Mouse (Mus musculus) MEL (cell line): ENCODE results near the gene Rfx1. TPM values are rescaled to one million over a fixed set of nuclear protein-coding genes. Genes with fewer than 3 reads are reported as not detected.

Source experiments
- DNase-seq: peaks from one replicate; pipeline ENCODE4 v3.0.0; 2011; ENCODE audit warnings: low read depth, low spot score
- H3K27ac ChIP-seq: 2 replicates; pipeline ENCODE4 v1.5.1; 2012; ENCODE audit warnings: low read depth, mild to moderate bottlenecking, control low read depth, low read length, moderate library complexity; ENCODE audit not compliant: control insufficient read depth
- H3K27me3 ChIP-seq, 2 experiments: fragments of 150-350 bp in 1 of 2; sonication (generic) in 1 of 2; 2 replicates each; pipeline ENCODE4 v1.6.1; 2012; ENCODE audit warnings: low read length in 2 of 2, mild to moderate bottlenecking in 2 of 2, improper control_type of control experiment in 1 of 2, moderate library complexity in 1 of 2; ENCODE audit not compliant: insufficient read depth in 2 of 2, control insufficient read depth in 1 of 2
- H3K36me3 ChIP-seq, 2 experiments: 2 replicates each; pipeline ENCODE4 v1.6.1; 2012 to 2014; ENCODE audit warnings: low read length in 2 of 2, improper control_type of control experiment in 1 of 2, inconsistent platforms in 1 of 2, mild to moderate bottlenecking in 1 of 2; ENCODE audit not compliant: insufficient read depth in 2 of 2, control insufficient read depth in 1 of 2
- H3K4me1 ChIP-seq, 2 experiments: fragments of 150-350 bp in 1 of 2; sonication (generic) in 1 of 2; 2 replicates each; pipeline ENCODE4 v1.6.1; 2012; ENCODE audit warnings: low read length in 2 of 2, improper control_type of control experiment in 1 of 2, mild to moderate bottlenecking in 1 of 2; ENCODE audit not compliant: insufficient read depth in 2 of 2, control insufficient read depth in 1 of 2
- H3K4me3 ChIP-seq, 2 experiments: fragments of 150-350 bp in 1 of 2; sonication (generic) in 1 of 2; 2 replicates each; pipeline ENCODE4 v1.5.1; 2012; ENCODE audit warnings: low read depth in 2 of 2, low read length in 2 of 2, mild to moderate bottlenecking in 2 of 2, moderate library complexity in 2 of 2, control low read depth in 1 of 2, improper control_type of control experiment in 1 of 2; ENCODE audit not compliant: control insufficient read depth in 1 of 2, insufficient read depth in 1 of 2
- H3K79me2 ChIP-seq: 2 replicates; pipeline ENCODE4 v1.6.1; 2012; ENCODE audit warnings: mild to moderate bottlenecking, low read length, moderate library complexity; ENCODE audit not compliant: control insufficient read depth, poor library complexity, insufficient read depth
- H3K9ac ChIP-seq: 2 replicates; pipeline ENCODE4 v1.6.1; 2012; ENCODE audit warnings: low read depth, mild to moderate bottlenecking, control low read depth, low read length, moderate library complexity; ENCODE audit not compliant: control insufficient read depth, poor library complexity, severe bottlenecking
- H3K9me3 ChIP-seq: fragments of 150-350 bp; sonication (generic); replicated peaks from 2 replicates; pipeline ENCODE4 v1.6.1; 2012; ENCODE audit warnings: mild to moderate bottlenecking, low read length, improper control_type of control experiment, moderate library complexity; ENCODE audit not compliant: insufficient read depth
- CTCF ChIP-seq, 3 experiments: IDR thresholded peaks in 2 of 3; conservative IDR thresholded peaks in 1 of 3; 2 replicates each; pipeline ENCODE4 v1.5.1; 2011 to 2012; ENCODE audit warnings: low read length in 3 of 3, low read depth in 2 of 3, mild to moderate bottlenecking in 2 of 3, improper control_type of control experiment in 1 of 3, inconsistent platforms in 1 of 3, mixed read lengths in 1 of 3, moderate library complexity in 1 of 3; ENCODE audit not compliant: control insufficient read depth in 1 of 3, insufficient read depth in 1 of 3, poor library complexity in 1 of 3, severe bottlenecking in 1 of 3
- ELF1 ChIP-seq: IDR thresholded peaks from 2 replicates; pipeline ENCODE4 v1.6.1; 2014; ENCODE audit warnings: low read depth, mild to moderate bottlenecking, inconsistent platforms, low read length, improper control_type of control experiment, moderate library complexity
- EP300 ChIP-seq, 2 experiments: IDR thresholded peaks; 2 replicates each; pipeline ENCODE4 v1.6.1; 2011; ENCODE audit warnings: improper control_type of control experiment in 2 of 2, low read length in 2 of 2, low read depth in 1 of 2, mild to moderate bottlenecking in 1 of 2
- GATA1 ChIP-seq: IDR thresholded peaks from 2 replicates; pipeline ENCODE4 v1.6.1; 2011; ENCODE audit warnings: low read depth, low read length, improper control_type of control experiment
- KAT2A ChIP-seq: conservative IDR thresholded peaks from 2 replicates; pipeline ENCODE4 v1.6.1; 2012; ENCODE audit warnings: low read depth, low read length, improper control_type of control experiment, inconsistent platforms
- MAX ChIP-seq: IDR thresholded peaks from 2 replicates; pipeline ENCODE4 v1.6.1; 2011; ENCODE audit warnings: low read length, improper control_type of control experiment
- MEF2A ChIP-seq: IDR thresholded peaks from 2 replicates; pipeline ENCODE4 v1.6.1; 2014; ENCODE audit warnings: low read depth, mild to moderate bottlenecking, inconsistent platforms, low read length, improper control_type of control experiment; ENCODE audit not compliant: poor library complexity, insufficient replicate concordance, severe bottlenecking; ENCODE audit errors: extremely low read depth
- MXI1 ChIP-seq: IDR thresholded peaks from 2 replicates; pipeline ENCODE4 v1.6.1; 2011; ENCODE audit warnings: mild to moderate bottlenecking, low read depth, low read length, improper control_type of control experiment
- NELFE ChIP-seq: IDR thresholded peaks from 2 replicates; pipeline ENCODE4 v1.6.1; 2011; ENCODE audit warnings: low read depth, low read length, improper control_type of control experiment
- NRF1 ChIP-seq: IDR thresholded peaks from 2 replicates; pipeline ENCODE4 v1.6.1; 2014; ENCODE audit warnings: low read depth, mild to moderate bottlenecking, inconsistent platforms, low read length, improper control_type of control experiment, moderate library complexity; ENCODE audit not compliant: poor library complexity, insufficient read depth, severe bottlenecking
- RAD21 ChIP-seq: IDR thresholded peaks from 2 replicates; pipeline ENCODE4 v1.6.1; 2011; ENCODE audit warnings: mild to moderate bottlenecking, low read depth, low read length, improper control_type of control experiment
- TBP ChIP-seq: IDR thresholded peaks from 2 replicates; pipeline ENCODE4 v1.8.0; 2011; ENCODE audit warnings: low read depth, low read length, improper control_type of control experiment
- TCF12 ChIP-seq: IDR thresholded peaks from 2 replicates; pipeline ENCODE4 v1.6.1; 2014; ENCODE audit warnings: low read depth, mild to moderate bottlenecking, inconsistent platforms, low read length, improper control_type of control experiment, moderate library complexity
- UBTF ChIP-seq: IDR thresholded peaks from 2 replicates; pipeline ENCODE4 v1.6.1; 2012; ENCODE audit warnings: low read depth, mild to moderate bottlenecking, inconsistent platforms, low read length, improper control_type of control experiment, moderate library complexity, borderline replicate concordance; ENCODE audit not compliant: insufficient read depth
- USF2 ChIP-seq, 2 experiments: IDR thresholded peaks; 2 replicates each; pipeline ENCODE4 v1.6.1; 2011 to 2012; ENCODE audit warnings: improper control_type of control experiment in 2 of 2, low read length in 2 of 2, borderline replicate concordance in 1 of 2, inconsistent platforms in 1 of 2, low read depth in 1 of 2, mild to moderate bottlenecking in 1 of 2; ENCODE audit not compliant: insufficient read depth in 1 of 2
- ZMIZ1 ChIP-seq: IDR thresholded peaks from 2 replicates; pipeline ENCODE4 v1.6.1; 2012; ENCODE audit warnings: low read depth, mild to moderate bottlenecking, inconsistent platforms, low read length, improper control_type of control experiment, moderate library complexity
- polyA plus RNA-seq, 2 experiments: library from polyadenylated mRNA; stranded (reverse) in 1 of 2; unstranded in 1 of 2; fragments of >175 nt in 1 of 2; fragments of >200 nt in 1 of 2; gene quantifications; 2 replicates each; pipeline versions ENCODE4 v1.2.1 to v1.2.4; 2012; ENCODE audit warnings: low replicate concordance in 2 of 2, low read depth in 1 of 2; ENCODE audit not compliant: insufficient read length in 2 of 2, insufficient read depth in 1 of 2, missing spikeins in 1 of 2
- total RNA-seq: library from RNA; depleted of rRNA; stranded (reverse); fragments of 300-350 nt; gene quantifications from 2 replicates; pipeline ENCODE4 v1.2.3, GENCODE M21; 2012

Gene Rfx1
- total and polyA plus RNA-seq, 3 experiments = 3.9 to 10.4 TPM; not detected in 1

DNA sequence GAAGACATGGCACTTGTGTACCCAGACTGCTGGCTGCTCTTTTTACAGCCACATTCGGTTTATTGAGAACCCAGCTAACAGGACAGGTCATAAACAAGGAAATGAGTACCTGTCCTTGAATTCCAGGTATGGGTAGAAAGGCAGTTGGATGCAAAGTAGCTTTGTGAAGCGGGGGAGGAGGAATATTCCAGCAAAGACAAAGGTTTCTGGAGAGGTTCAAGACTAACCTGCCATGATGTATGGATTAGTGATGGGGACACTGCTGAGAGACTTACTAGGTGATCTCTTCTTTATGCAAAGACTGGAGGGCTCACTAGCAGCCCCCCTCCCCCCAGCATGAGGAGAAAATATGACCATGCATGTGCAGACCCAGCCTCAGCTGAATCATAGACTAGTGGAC is 39.0 kb downstream of the Rfx1 start:
- H3K27me3 ChIP-seq = no peaks in the 10 kb centered on the region; a peak in 2 of 4 replicates
- H3K9me3 ChIP-seq = no peaks in the 10 kb centered on the region
- H3K27ac ChIP-seq = no peak overlapping the region
- H3K36me3 ChIP-seq = peaks cover 0 to 9% of the 10 kb centered on the region in 2 experiments; a peak in 2 of 4 replicates
- peaks cover 9% of the 10 kb centered on the region for H3K79me2 ChIP-seq
- peaks cover 2 to 13% of the 10 kb centered on the region in 2 experiments; a peak in 3 of 4 replicates for H3K4me1 ChIP-seq
- H3K9ac ChIP-seq = no peak overlapping the region
- TF ChIP-seq MEF2A (no peak), ZMIZ1 (no peak), RAD21 (no peak), MAX (no peak), MXI1 (no peak), TBP (no peak), KAT2A (no peak)
- no peak for DNase-seq
- no peak overlapping the region for H3K4me3 ChIP-seq

DNA sequence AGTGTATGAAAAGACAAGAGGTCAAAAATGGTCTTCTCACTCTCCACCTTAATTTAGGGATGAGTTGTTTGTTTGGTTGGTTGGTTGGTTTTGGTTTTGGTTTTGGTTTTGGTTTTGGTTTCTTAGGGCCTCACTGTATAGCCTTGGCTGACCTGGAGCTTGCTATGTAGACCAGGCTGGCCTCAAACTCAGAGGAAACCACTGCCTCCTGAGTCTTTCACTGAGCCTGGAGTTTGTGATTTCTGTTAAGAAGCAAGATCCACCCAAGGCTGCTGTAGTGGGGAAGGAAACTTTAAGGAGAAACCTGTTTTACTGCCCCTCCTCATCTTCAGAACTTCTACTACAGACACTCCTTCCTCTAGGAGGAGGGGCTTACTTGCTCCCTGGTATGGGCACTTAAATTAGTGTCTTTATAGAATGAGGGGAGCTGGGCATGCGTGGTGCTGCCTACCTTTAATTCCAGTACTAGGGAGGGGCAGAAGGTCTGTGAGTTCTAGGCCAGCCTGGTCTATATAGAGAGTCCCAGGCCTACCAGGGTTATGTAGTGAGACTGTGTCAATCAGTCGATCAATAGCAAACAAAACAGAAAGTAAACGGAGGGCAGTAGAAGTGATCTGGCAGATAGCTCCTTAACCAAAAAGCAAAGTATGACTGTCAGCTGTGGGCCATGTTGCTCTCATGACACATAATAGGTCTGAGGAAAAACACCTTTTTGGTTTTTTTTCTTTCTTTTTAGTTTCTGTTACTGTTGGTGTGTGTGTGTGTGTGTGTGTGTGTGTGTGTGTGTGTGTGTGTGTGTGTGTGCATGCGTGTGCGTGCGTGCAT is 39.8 kb downstream of the Rfx1 start:
- TF ChIP-seq USF2 (IDR thresholded peaks at IDR 0.05; ENCODE audit: borderline replicate concordance in 1 of 2, insufficient read depth in 1 of 2, low read depth in 1 of 2, low read length in 2 of 2) (no peak), KAT2A (no peak), CTCF (IDR thresholded peaks at IDR 0.05 in 2 of 3, conservative IDR thresholded peaks at IDR 0.05 in 1 of 3; ENCODE audit: control insufficient read depth in 1 of 3, insufficient read depth in 1 of 3, low read depth in 2 of 3, low read length in 3 of 3, poor library complexity in 1 of 3, severe bottlenecking in 1 of 3) (no peak), NELFE (no peak), GATA1 (no peak), ELF1 (no peak), EP300 (IDR thresholded peaks at IDR 0.05; ENCODE audit: low read depth in 1 of 2, low read length in 2 of 2) (no peak), MEF2A (no peak), NRF1 (no peak), UBTF (no peak), TCF12 (no peak)
- TF ChIP-seq, all 39 proteins: peak for 0
- Histone ChIP-seq H3K9ac (no peak overlapping the region), H3K4me1 (peaks cover 2 to 13% of the 10 kb centered on the region in 2 experiments; a peak in 3 of 4 replicates), H3K4me3 (no peak overlapping the region), H3K27me3 (no peaks in the 10 kb centered on the region; a peak in 2 of 4 replicates), H3K79me2 (peaks cover 9% of the 10 kb centered on the region), H3K36me3 (peaks cover 0 to 9% of the 10 kb centered on the region in 2 experiments; a peak in 2 of 4 replicates), H3K9me3 (no peaks in the 10 kb centered on the region), H3K27ac (no peak overlapping the region)
- no peak for DNase-seq
